Comparison of ENCODE assay signal across 8 mouse cellular contexts in genomic region chr6:128028116-128028940, GRCm38 (mm10).
DNase-seq lines count a peak whose midpoint lies in the region; ATAC-seq lines count a peak whose summit lies in the region.

No protein-coding gene starts in this region.

- no peak overlapping the region for H3K27ac ChIP-seq in kidney, embryonic 14.5 days (ENCODE audit: low read depth, low read length)
- H3K27ac ChIP-seq in embryonic facial prominence, embryonic 15.5 days (replicated peaks) = peak overlapping the region; percentile 39; the same call in 1 of the 2 replicates

- H3K4me3 ChIP-seq in kidney, embryonic 14.5 days (ENCODE audit: low read length) = no peak overlapping the region
- H3K4me3 ChIP-seq in embryonic facial prominence, embryonic 15.5 days (replicated peaks) = no peak overlapping the region

- H3K4me2 ChIP-seq in kidney, embryonic 14.5 days (replicated peaks; ENCODE audit: low read depth, low read length) = no peak overlapping the region
- H3K4me2 ChIP-seq in embryonic facial prominence, embryonic 15.5 days (replicated peaks) = no peak overlapping the region

- WGBS in kidney, embryonic 14.5 days = 46% methylated on average over 10 of the region's 10 CpGs
- 24% methylated on average over 10 of the region's 10 CpGs for WGBS in embryonic facial prominence, embryonic 15.5 days

- peaks cover 6% of the 10 kb centered on the region; the same call in 1 of the 2 replicates for H3K27me3 ChIP-seq in kidney, embryonic 14.5 days (ENCODE audit: control insufficient read depth, insufficient read depth, low read length)
- H3K27me3 ChIP-seq in embryonic facial prominence, embryonic 15.5 days = no peaks in the 10 kb centered on the region

- H3K36me3 ChIP-seq in kidney, embryonic 14.5 days (ENCODE audit: control insufficient read depth, insufficient read depth, low read length) = peaks cover 3% of the 10 kb centered on the region; the same call in 1 of the 2 replicates
- H3K36me3 ChIP-seq in embryonic facial prominence, embryonic 15.5 days = no peaks in the 10 kb centered on the region

- H3K9me3 ChIP-seq in kidney, embryonic 14.5 days (ENCODE audit: control insufficient read depth, low read length) = no peaks in the 10 kb centered on the region
- no peaks in the 10 kb centered on the region for H3K9me3 ChIP-seq in embryonic facial prominence, embryonic 15.5 days (replicated peaks)

- ATAC-seq in kidney, embryonic 14.5 days (ENCODE audit: low FRiP score, low TSS enrichment) = no peak
- no peak for ATAC-seq in embryonic facial prominence, embryonic 15.5 days (ENCODE audit: insufficient number of reproducible peaks, low FRiP score, low TSS enrichment, low read depth)
- ATAC-seq in megakaryocyte, adult 5-6 weeks (ENCODE audit: poor library complexity, severe bottlenecking) = no peak

- H3K9ac ChIP-seq in kidney, embryonic 14.5 days (ENCODE audit: low read depth, low read length) = no peak overlapping the region
- no peak overlapping the region for H3K9ac ChIP-seq in embryonic facial prominence, embryonic 15.5 days

- peak; percentile 41 to 43 for DNase-seq in kidney, postnatal 25 days
- peak; percentile 70 for DNase-seq in ES-CJ7 (ENCODE audit: low read depth, low spot score)
- peak; percentile 68 for DNase-seq in adrenal gland, postnatal 25 days
- peak; percentile 71 for DNase-seq in mesoderm, embryonic 11.5 days (ENCODE audit: low read depth, low spot score)
- DNase-seq in layer of hippocampus, adult 11-12 months (ENCODE audit: low spot score) = no peak

- peaks cover 7% of the 10 kb centered on the region for H3K4me1 ChIP-seq in kidney, embryonic 14.5 days (ENCODE audit: control insufficient read depth, insufficient read depth, low read length)
- H3K4me1 ChIP-seq in embryonic facial prominence, embryonic 15.5 days = peaks cover 83% of the 10 kb centered on the region
